Mouse (Mus musculus) forebrain, embryonic 15.5 days (tissue): ENCODE measurements around the gene Tns3. TPM values are rescaled to one million over a fixed set of nuclear protein-coding genes. Genes with fewer than 3 reads are reported as not detected.

ENCODE experiments used
- ATAC-seq: fragments of 200-750 bp; cut with Nextera tagmentation; replicated peaks from 2 replicates; pipeline ENCODE4 v1.8.0; 2017; ENCODE audit warnings: mild to moderate bottlenecking, moderate TSS enrichment, moderate library complexity
- H3K27ac ChIP-seq: fragments of 300-500 bp; sonication (generic); replicated peaks from 2 replicates; pipeline ENCODE4 v1.5.1; 2015; ENCODE audit warnings: mild to moderate bottlenecking, inconsistent platforms
- H3K27me3 ChIP-seq: fragments of 300-500 bp; sonication (generic); 2 replicates; pipeline ENCODE4 v1.6.1; 2015; ENCODE audit warnings: inconsistent platforms
- H3K36me3 ChIP-seq: fragments of 300-500 bp; sonication (generic); 2 replicates; pipeline ENCODE4 v1.6.1; 2015; ENCODE audit warnings: mild to moderate bottlenecking, inconsistent platforms
- H3K4me1 ChIP-seq: fragments of 300-500 bp; sonication (generic); 2 replicates; pipeline ENCODE4 v1.6.1; 2015; ENCODE audit warnings: inconsistent platforms
- H3K4me2 ChIP-seq: fragments of 300-500 bp; sonication (generic); replicated peaks from 2 replicates; pipeline ENCODE4 v1.6.1; 2015; ENCODE audit warnings: mild to moderate bottlenecking, inconsistent platforms
- H3K4me3 ChIP-seq: fragments of 300-500 bp; sonication (generic); 2 replicates; pipeline ENCODE4 v1.5.1; 2015; ENCODE audit warnings: mild to moderate bottlenecking, inconsistent platforms
- H3K9ac ChIP-seq: fragments of 300-500 bp; sonication (generic); replicated peaks from 2 replicates; pipeline ENCODE4 v1.6.1; 2015; ENCODE audit warnings: mild to moderate bottlenecking, inconsistent platforms
- H3K9me3 ChIP-seq: fragments of 300-500 bp; sonication (generic); 2 replicates; pipeline ENCODE4 v1.6.1; 2016; ENCODE audit warnings: inconsistent platforms
- WGBS: fragments of 180-500 bp; shearing (Covaris S2); methylation state at CpG from one replicate; pipeline ENCODE4 v1.1.7; 2015; ENCODE audit warnings: mixed read lengths; 5-methylcytosine and 5-hydroxymethylcytosine counted together
- polyA plus RNA-seq: library from polyadenylated mRNA; unstranded; fragments of >200 nt; fragmentation: Nextera tagmentation; extraction: Ambion mirVana; gene quantifications from 2 replicates; pipeline ENCODE4 v1.2.1, GENCODE M21; 2015

Gene Tns3
- polyA plus RNA-seq, 1 experiment from 2014 or later, result 8.0 TPM

DNA sequence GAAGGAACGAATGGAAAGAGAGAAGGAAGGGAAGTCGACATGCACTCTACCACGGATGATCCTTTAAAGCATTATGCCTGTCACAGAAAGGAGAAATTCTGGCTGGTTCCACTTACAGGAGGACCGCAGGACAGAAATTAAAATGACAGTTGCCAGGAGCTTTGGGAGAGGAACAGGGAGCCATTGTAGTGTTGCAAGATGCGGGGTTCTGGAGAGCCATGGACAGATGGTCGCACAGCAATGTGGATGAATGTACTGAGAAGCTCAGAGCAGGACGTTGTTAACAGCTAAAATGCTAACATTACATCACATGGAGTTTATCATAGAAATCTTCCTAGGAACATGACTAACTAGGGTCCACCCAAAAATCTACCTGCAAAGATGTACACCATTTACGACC is 6.8 kb downstream of the Tns3 start:
- Histone ChIP-seq H3K4me1 (peaks cover 10% of the 10 kb centered on the region), H3K9ac (no peak overlapping the region), H3K4me3 (no peak overlapping the region), H3K4me2 (no peak overlapping the region), H3K27me3 (no peaks in the 10 kb centered on the region), H3K27ac (no peak overlapping the region), H3K9me3 (no peaks in the 10 kb centered on the region), H3K36me3 (no peaks in the 10 kb centered on the region)
- ATAC-seq, result no peak
- 87% methylated on average over 8 of the region's 8 CpGs for WGBS

DNA sequence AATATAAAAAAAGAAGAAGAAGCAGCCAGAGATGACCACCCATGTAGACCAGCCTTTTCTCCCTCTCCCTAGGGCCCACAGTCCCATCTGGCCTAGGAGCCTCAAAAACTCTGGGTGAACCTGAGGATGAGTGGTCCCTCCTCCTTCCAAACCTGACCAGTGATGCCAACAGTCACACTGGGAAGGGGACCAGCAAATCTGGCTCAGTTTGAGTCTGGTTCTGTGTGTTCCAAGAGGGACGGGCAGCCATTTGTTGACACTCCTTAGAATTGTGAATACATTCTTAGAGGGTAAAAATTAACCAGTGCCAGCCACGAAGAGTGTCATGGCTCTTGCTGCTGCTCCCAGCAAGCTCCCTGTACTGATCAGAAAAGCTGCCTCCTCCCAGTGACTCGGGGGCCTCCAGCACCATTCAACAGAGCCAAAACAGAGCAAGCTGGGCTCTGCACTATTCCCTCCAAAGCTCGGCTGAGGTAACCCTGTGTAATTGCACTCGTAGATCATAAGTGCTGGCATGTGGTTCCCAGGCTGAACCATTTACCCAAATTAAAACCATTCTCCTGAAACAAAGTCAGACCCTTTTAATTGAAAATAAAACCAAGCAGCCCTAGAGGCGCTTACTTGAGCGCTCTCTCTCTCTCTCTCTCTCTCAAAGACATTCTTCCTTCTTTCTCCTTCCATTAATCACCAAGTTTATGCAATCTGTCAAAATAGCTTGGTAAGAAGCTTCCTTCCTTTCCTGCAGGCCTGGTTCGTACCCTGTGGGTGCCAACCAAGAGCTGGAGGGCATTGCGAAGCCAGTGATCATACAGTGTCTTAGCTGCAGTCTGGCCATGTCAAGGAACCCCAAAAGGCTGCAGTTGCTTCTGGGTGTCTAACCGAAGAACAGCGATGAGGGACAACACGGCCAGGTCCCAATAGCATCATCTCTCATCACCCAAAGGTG is 7.6 kb downstream of the Tns3 start:
- H3K9ac ChIP-seq, result no peak overlapping the region
- H3K9me3 ChIP-seq, result no peaks in the 10 kb centered on the region
- no peak overlapping the region for H3K27ac ChIP-seq
- H3K4me2 ChIP-seq, result no peak overlapping the region
- peaks cover 13% of the 10 kb centered on the region for H3K4me1 ChIP-seq
- no peaks in the 10 kb centered on the region for H3K36me3 ChIP-seq
- H3K4me3 ChIP-seq, result no peak overlapping the region
- 58% methylated on average over 12 of the region's 12 CpGs for WGBS
- ATAC-seq, result peak; percentile 40; the same call in 1 of the 2 replicates
- no peaks in the 10 kb centered on the region for H3K27me3 ChIP-seq

GRCm38 (mm10) chr11:8653800-8654295 is 10.5 kb downstream of the Tns3 start:
- Histone ChIP-seq H3K4me2 (no peak overlapping the region), H3K4me3 (no peak overlapping the region), H3K36me3 (no peaks in the 10 kb centered on the region), H3K27me3 (no peaks in the 10 kb centered on the region), H3K9me3 (no peaks in the 10 kb centered on the region), H3K9ac (no peak overlapping the region), H3K4me1 (peaks cover 16% of the 10 kb centered on the region), H3K27ac (no peak overlapping the region)
- peak; percentile 24; the same call in 1 of the 2 replicates for ATAC-seq
- WGBS, result 49% methylated on average over 13 of the region's 13 CpGs

DNA sequence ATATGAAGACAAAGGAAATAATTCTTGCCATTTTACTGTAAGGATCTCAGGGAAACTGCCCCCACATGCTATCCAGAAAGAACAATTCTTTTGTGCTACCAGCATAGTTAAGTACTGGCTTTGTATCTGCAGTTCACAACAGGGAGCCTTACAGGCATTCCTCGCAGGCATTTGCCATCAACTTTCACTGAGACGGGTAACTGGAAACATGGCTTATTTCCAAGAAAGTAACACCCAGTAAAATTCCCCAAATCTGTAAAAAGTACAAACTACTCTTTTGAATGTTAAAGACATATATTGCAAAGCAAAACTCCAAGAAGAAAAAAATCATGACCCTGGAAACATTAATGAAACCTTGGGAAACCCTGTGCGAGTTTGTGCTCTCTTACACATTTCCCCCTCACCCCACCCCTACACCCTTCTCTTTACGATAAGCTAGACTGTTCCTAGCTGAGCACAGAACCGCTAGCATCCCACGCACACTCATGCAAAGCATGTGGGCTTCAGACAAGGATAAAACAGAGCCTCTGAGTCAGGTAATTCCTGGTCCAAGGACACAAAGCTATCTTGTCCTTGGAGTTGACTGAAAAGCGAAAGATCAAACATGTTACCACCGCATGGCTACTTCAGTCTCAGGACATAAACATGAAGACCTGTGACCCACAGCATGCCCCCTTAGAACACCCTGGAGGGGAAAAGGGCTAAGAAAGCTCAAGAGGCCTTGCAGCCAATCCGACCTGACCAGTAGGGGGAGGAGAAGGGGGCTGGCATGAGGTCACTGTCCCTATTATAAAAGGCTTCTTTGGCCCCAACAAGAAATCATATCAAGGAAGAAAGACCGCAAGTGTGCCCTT is 11.3 kb downstream of the Tns3 start:
- WGBS, result 35% methylated on average over 10 of the region's 10 CpGs
- Histone ChIP-seq H3K27me3 (no peaks in the 10 kb centered on the region), H3K27ac (no peak overlapping the region), H3K4me2 (no peak overlapping the region), H3K9ac (no peak overlapping the region), H3K36me3 (no peaks in the 10 kb centered on the region), H3K4me1 (peaks cover 16% of the 10 kb centered on the region), H3K4me3 (no peak overlapping the region), H3K9me3 (no peaks in the 10 kb centered on the region)
- ATAC-seq, result no peak

- Histone ChIP-seq H3K9ac (no peak overlapping the region), H3K27ac (no peak overlapping the region), H3K9me3 (no peaks in the 10 kb centered on the region), H3K27me3 (no peaks in the 10 kb centered on the region), H3K36me3 (no peaks in the 10 kb centered on the region), H3K4me3 (no peak overlapping the region), H3K4me1 (peaks cover 16% of the 10 kb centered on the region), H3K4me2 (no peak overlapping the region)
- 0 out of 2 replicates have a peak, but pooled peaks have one; percentile 23 for ATAC-seq
- 64% methylated on average over 10 of the region's 10 CpGs for WGBS
Observed at GRCm38 (mm10) chr11:8652116-8652714, 12.1 kb downstream of the Tns3 start.

GRCm38 (mm10) chr11:8651448-8652035 is 12.8 kb downstream of the Tns3 start:
- H3K9me3 ChIP-seq, result no peaks in the 10 kb centered on the region
- WGBS, result 91% methylated on average over 10 of the region's 10 CpGs
- H3K4me3 ChIP-seq, result no peak overlapping the region
- no peak overlapping the region for H3K4me2 ChIP-seq
- H3K9ac ChIP-seq, result no peak overlapping the region
- no peak overlapping the region for H3K27ac ChIP-seq
- ATAC-seq, result no peak
- no peaks in the 10 kb centered on the region for H3K36me3 ChIP-seq
- H3K4me1 ChIP-seq, result peaks cover 16% of the 10 kb centered on the region
- no peaks in the 10 kb centered on the region for H3K27me3 ChIP-seq

DNA sequence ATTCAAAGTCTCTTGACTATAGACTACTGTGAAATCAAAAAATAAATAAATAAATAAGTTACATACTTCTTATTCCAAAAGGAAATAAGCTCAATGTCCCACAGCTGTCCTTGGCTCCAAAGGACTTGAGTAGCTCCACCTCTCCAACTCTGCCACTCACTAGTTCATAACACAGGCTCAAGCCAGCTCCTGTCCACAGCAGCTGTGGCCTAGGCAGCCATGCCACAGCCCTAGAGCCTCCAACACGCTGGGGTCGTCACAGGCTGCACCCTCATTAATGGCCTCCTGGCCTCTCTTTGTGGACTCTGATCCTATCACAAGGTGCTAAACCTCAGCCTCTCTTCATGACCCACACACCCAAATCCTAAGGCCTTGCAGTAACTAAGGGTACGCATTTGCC is 18.7 kb downstream of the Tns3 start:
- Histone ChIP-seq H3K27me3 (no peaks in the 10 kb centered on the region), H3K4me1 (0 out of 2 replicates have a peak, but pooled peaks cover 3% of the 10 kb centered on the region), H3K4me3 (no peak overlapping the region), H3K27ac (no peak overlapping the region), H3K36me3 (no peaks in the 10 kb centered on the region), H3K9me3 (no peaks in the 10 kb centered on the region), H3K9ac (no peak overlapping the region), H3K4me2 (no peak overlapping the region)
- WGBS, result 95% methylated on average over 3 of the region's 3 CpGs
- ATAC-seq, result no peak

DNA sequence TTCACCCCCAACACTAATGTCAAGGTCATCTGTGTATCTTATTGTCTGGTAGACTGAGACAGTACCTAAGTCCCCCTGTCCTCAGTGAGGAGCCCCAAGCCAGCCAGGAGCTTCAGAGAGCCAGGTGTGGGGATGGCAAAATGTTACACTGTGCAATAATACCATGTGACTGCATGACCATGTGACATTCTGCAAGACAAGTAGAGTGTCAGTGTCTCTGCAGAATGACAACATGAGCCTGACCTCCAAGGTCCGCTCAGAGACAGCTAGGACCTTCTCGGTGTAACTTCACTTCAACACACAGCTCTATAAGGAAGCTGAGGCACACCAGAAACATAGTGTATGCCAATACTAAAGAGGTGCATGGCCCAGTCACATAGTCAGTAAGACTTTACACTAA is 20.1 kb downstream of the Tns3 start:
- ATAC-seq, result no peak
- Histone ChIP-seq H3K4me1 (0 out of 2 replicates have a peak, but pooled peaks cover 5% of the 10 kb centered on the region), H3K27ac (no peak overlapping the region), H3K4me3 (no peak overlapping the region), H3K27me3 (no peaks in the 10 kb centered on the region), H3K4me2 (no peak overlapping the region), H3K36me3 (no peaks in the 10 kb centered on the region), H3K9ac (no peak overlapping the region), H3K9me3 (no peaks in the 10 kb centered on the region)
- 92% methylated on average over 2 of the region's 2 CpGs for WGBS

DNA sequence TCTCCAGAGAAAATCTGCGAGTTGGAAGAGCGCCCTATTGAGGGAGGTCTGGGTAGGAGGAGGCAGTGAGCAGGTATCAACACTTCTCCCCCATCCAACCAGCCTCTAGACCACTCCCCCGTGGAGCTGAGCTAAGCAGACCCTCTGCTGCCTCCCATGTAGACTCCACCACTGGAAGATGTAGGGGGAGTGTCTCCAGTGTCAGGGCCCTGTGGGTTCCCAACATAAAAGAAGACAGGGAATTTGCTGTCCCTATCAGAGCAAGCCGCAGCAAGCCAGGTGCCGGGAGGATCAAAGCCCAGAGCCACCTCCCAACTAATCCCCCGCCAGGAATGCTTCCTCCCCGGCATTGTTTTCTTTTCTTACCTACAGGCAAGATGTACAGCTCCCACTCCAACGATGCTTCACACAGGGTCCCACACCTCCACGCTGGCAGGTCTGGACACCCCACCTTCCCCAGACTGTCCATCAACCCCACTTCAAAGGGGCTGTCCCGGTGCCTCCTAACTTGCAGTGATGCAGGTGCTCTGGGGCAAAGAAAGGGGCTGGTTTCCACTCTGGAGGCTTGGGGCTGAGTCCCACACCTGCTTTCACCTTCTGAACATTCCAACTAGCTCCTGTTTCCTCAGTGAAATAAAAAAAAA is 22.6 kb downstream of the Tns3 start:
- Histone ChIP-seq H3K27ac (no peak overlapping the region), H3K4me1 (0 out of 2 replicates have a peak, but pooled peaks cover 2% of the 10 kb centered on the region), H3K4me3 (no peak overlapping the region), H3K9me3 (no peaks in the 10 kb centered on the region), H3K27me3 (no peaks in the 10 kb centered on the region), H3K36me3 (no peaks in the 10 kb centered on the region), H3K9ac (no peak overlapping the region), H3K4me2 (no peak overlapping the region)
- ATAC-seq, result no peak
- 37% methylated on average over 10 of the region's 10 CpGs for WGBS

DNA sequence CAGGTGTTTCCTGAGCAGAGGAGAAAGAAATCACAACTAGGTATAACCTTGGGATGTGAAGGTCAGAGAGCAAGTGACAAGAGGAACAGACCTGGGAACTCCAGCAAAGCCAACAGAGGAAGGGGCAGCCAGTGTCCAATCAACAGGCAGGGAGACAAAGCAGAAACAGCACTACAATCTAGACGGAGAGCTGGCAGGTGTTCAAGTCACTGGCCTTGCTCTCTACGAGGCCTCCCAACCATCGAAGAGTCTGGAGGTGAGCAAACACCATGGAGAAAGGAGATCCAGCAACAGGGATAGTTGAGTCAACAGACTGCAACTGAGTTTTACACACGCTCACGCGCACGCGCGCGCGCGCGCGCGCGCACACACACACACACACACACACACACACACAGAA is 24.6 kb downstream of the Tns3 start:
- Histone ChIP-seq H3K4me2 (no peak overlapping the region), H3K9ac (no peak overlapping the region), H3K4me3 (no peak overlapping the region), H3K4me1 (0 out of 2 replicates have a peak, but pooled peaks cover 2% of the 10 kb centered on the region), H3K36me3 (no peaks in the 10 kb centered on the region), H3K9me3 (no peaks in the 10 kb centered on the region), H3K27me3 (no peaks in the 10 kb centered on the region), H3K27ac (no peak overlapping the region)
- WGBS, result 96% methylated on average over 16 of the region's 16 CpGs
- no peak for ATAC-seq
